Mouse (Mus musculus): ENCODE results near the gene Itpk1.

GRCm38 (mm10) chr12:102593699-102594098 is 111.0 kb downstream of the Itpk1 start:
- TF ChIP-seq CTCF (IDR thresholded peaks at IDR 0.05; ENCODE audit: borderline replicate concordance, control insufficient read depth, extremely low read depth, insufficient read depth, low read length, poor library complexity) (no peak), POLR2A (IDR thresholded peaks at IDR 0.05; ENCODE audit: control insufficient read depth, extremely low read depth, insufficient read depth, low read length, poor library complexity) (no peak)
